Mouse (Mus musculus): Measurements from ENCODE around the gene Acap1.
"Not testable (repeated sequence)": the region's sequence is repeated elsewhere in the genome, so short reads cannot be mapped to it uniquely, and the experiment has no call there.

The Acap1 gene

GRCm38 (mm10) chr11:69876867-69877266 lies 18.5 kb downstream of the Acap1 start:
- peak; percentile 89 to 96 for DNase-seq (ENCODE audit: low spot score in 2 of 2)

GRCm38 (mm10) chr11:69876186-69876585 lies 19.2 kb downstream of the Acap1 start:
- no peak for DNase-seq (ENCODE audit: low spot score in 2 of 2)

- no peak for DNase-seq (ENCODE audit: low spot score in 2 of 2)
Observed at GRCm38 (mm10) chr11:69872451-69872850, 22.9 kb downstream of the Acap1 start.

- no peak for DNase-seq (ENCODE audit: low spot score in 2 of 2)
Observed at GRCm38 (mm10) chr11:69871822-69872221, 23.5 kb downstream of the Acap1 start.

- DNase-seq (ENCODE audit: low spot score in 2 of 2): no peak
Observed at GRCm38 (mm10) chr11:69870289-69871069, 24.9 kb downstream of the Acap1 start.

- no peak for DNase-seq (ENCODE audit: low spot score in 2 of 2)
Observed at GRCm38 (mm10) chr11:69867335-69867734, 28.0 kb downstream of the Acap1 start.

- no peak for DNase-seq (ENCODE audit: low spot score in 2 of 2)
Observed at GRCm38 (mm10) chr11:69865561-69865960, 29.8 kb downstream of the Acap1 start.

GRCm38 (mm10) chr11:69864138-69864860 lies 31.0 kb downstream of the Acap1 start:
- no peak for DNase-seq (ENCODE audit: low spot score in 2 of 2)

- not testable (repeated sequence) for DNase-seq (ENCODE audit: low spot score in 2 of 2)
Observed at GRCm38 (mm10) chr11:69863729-69864128, 31.6 kb downstream of the Acap1 start.

GRCm38 (mm10) chr11:69858113-69858998 lies 37.0 kb downstream of the Acap1 start, which contains the start of gene Tnk1:
Tnk1 (minus strand) TSS chr11:69858730.
- DNase-seq (ENCODE audit: low spot score in 2 of 2): no peak

- DNase-seq (ENCODE audit: low spot score in 2 of 2): peak in 1 of 2 experiments; percentile 74
Observed at GRCm38 (mm10) chr11:69855347-69855746, 40.0 kb downstream of the Acap1 start.

GRCm38 (mm10) chr11:69854680-69855079 lies 40.7 kb downstream of the Acap1 start:
- DNase-seq (ENCODE audit: low spot score in 2 of 2): no peak

- no peak for DNase-seq (ENCODE audit: low spot score in 2 of 2)
Observed at GRCm38 (mm10) chr11:69853994-69854393, 41.3 kb downstream of the Acap1 start.

- DNase-seq (ENCODE audit: low spot score in 2 of 2): peak; percentile 56 to 60
Observed at GRCm38 (mm10) chr11:69850754-69851153, 44.6 kb downstream of the Acap1 start.

GRCm38 (mm10) chr11:69849884-69850283 lies 45.5 kb downstream of the Acap1 start:
- no peak for DNase-seq (ENCODE audit: low spot score in 2 of 2)

GRCm38 (mm10) chr11:69849128-69849527 lies 46.2 kb downstream of the Acap1 start:
- DNase-seq (ENCODE audit: low spot score in 2 of 2): no peak

- no peak for DNase-seq (ENCODE audit: low spot score in 2 of 2)
Observed at GRCm38 (mm10) chr11:69848021-69848420, 47.3 kb downstream of the Acap1 start.

- no peak for DNase-seq (ENCODE audit: low spot score in 2 of 2)
Observed at GRCm38 (mm10) chr11:69846738-69847688, 48.3 kb downstream of the Acap1 start.

GRCm38 (mm10) chr11:69846198-69846680 lies 49.1 kb downstream of the Acap1 start, which contains the start of gene Plscr3:
Plscr3 (plus strand) TSS chr11:69846376.
- peak; percentile 88 to 92 for DNase-seq (ENCODE audit: low spot score in 2 of 2)

GRCm38 (mm10) chr11:69838714-69839104 lies 56.6 kb downstream of the Acap1 start:
- no peak for DNase-seq (ENCODE audit: low spot score in 2 of 2)

Measured in thymus, postnatal 10 days (tissue).